Mouse (Mus musculus): ENCODE results near the gene Hnrnpf. TPM values are rescaled to one million over a fixed set of nuclear protein-coding genes. Genes with fewer than 3 reads are reported as not detected.

Hnrnpf gene
- polyA plus RNA-seq, 1 experiment from 2014 or later = 823 TPM

DNA sequence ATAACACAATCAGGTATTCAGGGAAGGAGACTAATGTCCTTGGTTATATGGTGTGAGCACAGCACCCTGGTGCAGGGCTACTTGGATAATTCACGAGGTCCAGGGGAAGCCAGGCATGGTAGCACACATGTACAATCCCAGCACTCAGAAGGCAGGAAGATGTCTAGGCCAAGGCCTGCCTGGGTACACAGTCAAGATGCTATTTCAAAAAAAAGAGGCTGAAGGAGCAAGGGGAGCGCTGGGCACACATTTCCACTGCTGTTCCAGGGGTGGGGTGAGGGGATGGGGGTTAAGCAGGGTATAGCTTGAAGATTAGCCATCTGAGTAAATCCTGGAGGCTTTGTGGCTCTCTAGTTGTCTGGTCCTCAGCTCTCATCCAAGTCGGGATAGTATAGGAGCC, 3.7 kb downstream of the Hnrnpf start:
- no peak for ATAC-seq (ENCODE audit: low FRiP score, low TSS enrichment)
- H3K4me3 ChIP-seq (ENCODE audit: low read length) = no peak overlapping the region
- H3K27ac ChIP-seq (ENCODE audit: low read depth, low read length) = no peak overlapping the region
- no peak overlapping the region for H3K4me2 ChIP-seq (replicated peaks; ENCODE audit: low read depth, low read length)
- no peaks in the 10 kb centered on the region for H3K9me3 ChIP-seq (ENCODE audit: control insufficient read depth, low read length)
- peaks cover 9% of the 10 kb centered on the region; the same call in 1 of the 2 replicates for H3K4me1 ChIP-seq (ENCODE audit: control insufficient read depth, insufficient read depth, low read length)
- H3K36me3 ChIP-seq (ENCODE audit: control insufficient read depth, insufficient read depth, low read length) = no peaks in the 10 kb centered on the region
- H3K27me3 ChIP-seq (ENCODE audit: control insufficient read depth, insufficient read depth, low read length) = no peaks in the 10 kb centered on the region
- no peak overlapping the region for H3K9ac ChIP-seq (ENCODE audit: low read depth, low read length)
- WGBS = 79% methylated on average over 3 of the region's 3 CpGs

- Histone ChIP-seq H3K9ac (ENCODE audit: low read depth, low read length) (peak overlapping the region; percentile 99), H3K4me3 (ENCODE audit: low read length) (peak overlapping the region; percentile 99), H3K9me3 (ENCODE audit: control insufficient read depth, low read length) (no peaks in the 10 kb centered on the region), H3K4me1 (ENCODE audit: control insufficient read depth, insufficient read depth, low read length) (peaks cover 16% of the 10 kb centered on the region; the same call in 1 of the 2 replicates), H3K27ac (ENCODE audit: low read depth, low read length) (peak overlapping the region; percentile 78; the same call in 1 of the 2 replicates), H3K4me2 (replicated peaks; ENCODE audit: low read depth, low read length) (peak overlapping the region; percentile 35), H3K27me3 (ENCODE audit: control insufficient read depth, insufficient read depth, low read length) (no peaks in the 10 kb centered on the region), H3K36me3 (ENCODE audit: control insufficient read depth, insufficient read depth, low read length) (no peaks in the 10 kb centered on the region)
- ATAC-seq (ENCODE audit: low FRiP score, low TSS enrichment) = no peak
- WGBS = 26% methylated on average over 4 of the region's 4 CpGs
Measured at GRCm38 (mm10) chr6:117905260-117905930, 5.3 kb downstream of the Hnrnpf start.

DNA sequence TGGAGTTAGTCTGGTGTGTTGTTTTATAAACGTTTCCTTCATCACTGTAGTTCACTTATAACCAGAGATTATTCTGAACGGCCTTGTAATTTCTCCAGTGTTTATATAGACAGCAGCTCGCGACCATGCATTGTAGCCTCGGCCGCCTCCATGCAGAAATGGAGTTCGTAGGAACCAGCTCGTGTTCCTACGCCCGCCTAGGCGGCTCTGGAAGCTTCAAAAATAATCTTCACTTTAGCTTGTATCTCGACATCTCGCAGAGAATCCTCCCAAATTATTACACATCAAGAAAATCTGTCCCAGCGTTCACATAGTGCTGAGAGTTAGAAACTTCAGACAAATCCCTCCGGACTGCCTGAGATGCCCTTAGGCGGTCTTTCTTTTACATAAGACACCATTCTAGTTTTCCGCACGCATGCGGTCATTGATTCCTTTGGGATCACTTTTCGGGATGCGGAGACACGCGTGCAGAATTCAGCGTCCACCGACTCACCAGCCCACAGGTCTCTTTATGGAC, 5.9 kb downstream of the Hnrnpf start:
- Histone ChIP-seq H3K9ac (ENCODE audit: low read depth, low read length) (peak overlapping the region; percentile 99), H3K4me1 (ENCODE audit: control insufficient read depth, insufficient read depth, low read length) (peaks cover 14% of the 10 kb centered on the region; the same call in 1 of the 2 replicates), H3K27ac (ENCODE audit: low read depth, low read length) (peak overlapping the region; percentile 78), H3K4me3 (ENCODE audit: low read length) (peak overlapping the region; percentile 99), H3K27me3 (ENCODE audit: control insufficient read depth, insufficient read depth, low read length) (no peaks in the 10 kb centered on the region), H3K4me2 (replicated peaks; ENCODE audit: low read depth, low read length) (peak overlapping the region; percentile 35), H3K9me3 (ENCODE audit: control insufficient read depth, low read length) (no peaks in the 10 kb centered on the region), H3K36me3 (ENCODE audit: control insufficient read depth, insufficient read depth, low read length) (no peaks in the 10 kb centered on the region)
- under 1% methylated on average over 25 of the region's 25 CpGs for WGBS
- peak; percentile 32; the same call in 1 of the 2 replicates for ATAC-seq (ENCODE audit: low FRiP score, low TSS enrichment)

DNA sequence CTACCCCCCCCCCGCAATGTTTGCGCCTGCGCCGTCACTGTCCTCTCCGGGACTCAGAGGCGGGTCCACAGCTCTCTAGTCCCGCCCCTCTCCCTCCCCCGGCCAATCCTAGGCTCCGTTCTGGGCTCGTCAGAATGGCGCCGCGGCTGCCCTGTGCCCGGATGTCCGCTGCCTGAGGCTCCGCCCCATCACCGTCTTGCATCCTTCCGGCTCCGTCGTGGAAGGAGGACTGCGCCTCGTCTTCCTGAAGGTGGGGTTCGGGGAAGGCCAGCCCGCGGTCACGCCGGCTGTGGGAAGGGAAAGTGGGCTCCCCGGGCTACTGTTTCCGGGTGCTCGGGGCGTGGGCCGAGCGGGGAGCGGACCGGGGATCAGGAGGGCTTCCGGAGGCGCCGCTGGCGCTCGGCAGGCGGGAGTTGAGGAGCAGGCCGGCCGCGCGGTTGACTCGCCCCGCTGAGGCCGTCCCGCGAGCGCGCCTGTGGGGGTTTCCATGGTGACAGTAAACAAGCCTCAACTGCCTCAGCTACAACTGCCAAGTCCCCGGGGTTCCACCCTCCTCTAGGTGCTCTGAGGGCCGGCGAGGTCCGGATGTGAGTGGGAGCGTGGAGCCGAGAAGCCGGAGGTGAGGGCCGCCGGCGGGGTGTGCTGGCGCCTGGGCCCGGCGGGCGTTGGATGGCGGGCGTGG, 6.6 kb downstream of the Hnrnpf start:
- peak; percentile 96 for ATAC-seq (ENCODE audit: low FRiP score, low TSS enrichment)
- Histone ChIP-seq H3K4me2 (replicated peaks; ENCODE audit: low read depth, low read length) (peak overlapping the region; percentile 76), H3K36me3 (ENCODE audit: control insufficient read depth, insufficient read depth, low read length) (no peaks in the 10 kb centered on the region), H3K4me3 (ENCODE audit: low read length) (peak overlapping the region; percentile 99), H3K9ac (ENCODE audit: low read depth, low read length) (peak overlapping the region; percentile 99), H3K27ac (ENCODE audit: low read depth, low read length) (peak overlapping the region; percentile 96), H3K27me3 (ENCODE audit: control insufficient read depth, insufficient read depth, low read length) (no peaks in the 10 kb centered on the region), H3K4me1 (ENCODE audit: control insufficient read depth, insufficient read depth, low read length) (peaks cover 14% of the 10 kb centered on the region; the same call in 1 of the 2 replicates), H3K9me3 (ENCODE audit: control insufficient read depth, low read length) (no peaks in the 10 kb centered on the region)
- WGBS = under 1% methylated on average over 64 of the region's 68 CpGs

DNA sequence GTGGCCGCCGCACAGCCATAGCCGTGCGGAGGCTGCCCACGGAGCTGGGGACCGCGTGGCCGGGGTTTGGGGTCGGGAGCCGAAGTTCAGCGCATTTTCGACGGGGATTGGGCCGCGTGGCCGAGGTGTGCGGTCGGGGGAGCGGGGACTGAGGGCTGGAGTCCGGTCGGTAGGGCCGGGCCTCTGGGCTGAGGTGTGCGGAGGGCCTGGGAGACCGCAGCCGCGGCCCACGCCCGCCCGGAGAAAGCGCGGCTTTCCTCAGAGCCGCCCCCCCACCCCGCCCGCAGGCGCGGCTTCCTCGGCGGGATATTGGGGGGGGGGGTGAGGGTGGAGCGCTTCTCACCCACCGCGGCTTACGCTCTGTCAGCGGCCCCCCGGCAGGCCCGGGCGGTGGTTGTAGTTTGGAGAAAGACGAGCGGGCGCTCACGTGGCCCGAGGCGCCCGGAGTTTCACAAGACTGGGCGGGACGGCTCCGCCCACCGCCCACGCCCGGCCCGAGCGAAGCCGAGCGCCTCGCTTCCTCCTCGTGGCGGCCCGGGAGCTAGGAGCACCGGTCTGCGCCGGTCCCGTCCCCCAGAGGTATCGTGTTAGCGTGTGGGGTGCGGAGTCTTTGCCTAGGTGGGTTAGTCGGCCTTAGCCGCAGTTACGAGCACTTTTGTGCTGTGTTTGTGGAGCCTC, 7.3 kb downstream of the Hnrnpf start:
- peak overlapping the region; percentile 99 for H3K9ac ChIP-seq (ENCODE audit: low read depth, low read length)
- no peaks in the 10 kb centered on the region for H3K9me3 ChIP-seq (ENCODE audit: control insufficient read depth, low read length)
- peak overlapping the region; percentile 99 for H3K4me3 ChIP-seq (ENCODE audit: low read length)
- H3K4me2 ChIP-seq (replicated peaks; ENCODE audit: low read depth, low read length) = peak overlapping the region; percentile 76
- peaks cover 14% of the 10 kb centered on the region; the same call in 1 of the 2 replicates for H3K4me1 ChIP-seq (ENCODE audit: control insufficient read depth, insufficient read depth, low read length)
- peak overlapping the region; percentile 96 for H3K27ac ChIP-seq (ENCODE audit: low read depth, low read length)
- no peaks in the 10 kb centered on the region for H3K36me3 ChIP-seq (ENCODE audit: control insufficient read depth, insufficient read depth, low read length)
- H3K27me3 ChIP-seq (ENCODE audit: control insufficient read depth, insufficient read depth, low read length) = no peaks in the 10 kb centered on the region
- peak; percentile 79 for ATAC-seq (ENCODE audit: low FRiP score, low TSS enrichment)
- 0% methylated on average over 53 of the region's 77 CpGs for WGBS

- no peak for ATAC-seq (ENCODE audit: low FRiP score, low TSS enrichment)
- no peaks in the 10 kb centered on the region for H3K36me3 ChIP-seq (ENCODE audit: control insufficient read depth, insufficient read depth, low read length)
- peak overlapping the region; percentile 96 for H3K27ac ChIP-seq (ENCODE audit: low read depth, low read length)
- peak overlapping the region; percentile 76 for H3K4me2 ChIP-seq (replicated peaks; ENCODE audit: low read depth, low read length)
- peak overlapping the region; percentile 99 for H3K4me3 ChIP-seq (ENCODE audit: low read length)
- H3K9ac ChIP-seq (ENCODE audit: low read depth, low read length) = peak overlapping the region; percentile 99
- H3K27me3 ChIP-seq (ENCODE audit: control insufficient read depth, insufficient read depth, low read length) = no peaks in the 10 kb centered on the region
- peaks cover 14% of the 10 kb centered on the region; the same call in 1 of the 2 replicates for H3K4me1 ChIP-seq (ENCODE audit: control insufficient read depth, insufficient read depth, low read length)
- H3K9me3 ChIP-seq (ENCODE audit: control insufficient read depth, low read length) = no peaks in the 10 kb centered on the region
- WGBS = under 1% methylated on average over 26 of the region's 26 CpGs
Measured at GRCm38 (mm10) chr6:117907979-117908355, 7.8 kb downstream of the Hnrnpf start.

GRCm38 (mm10) chr6:117908424-117908900, 8.3 kb downstream of the Hnrnpf start:
- H3K9me3 ChIP-seq (ENCODE audit: control insufficient read depth, low read length) = no peaks in the 10 kb centered on the region
- H3K4me2 ChIP-seq (replicated peaks; ENCODE audit: low read depth, low read length) = peak overlapping the region; percentile 76
- ATAC-seq (ENCODE audit: low FRiP score, low TSS enrichment) = no peak

DNA sequence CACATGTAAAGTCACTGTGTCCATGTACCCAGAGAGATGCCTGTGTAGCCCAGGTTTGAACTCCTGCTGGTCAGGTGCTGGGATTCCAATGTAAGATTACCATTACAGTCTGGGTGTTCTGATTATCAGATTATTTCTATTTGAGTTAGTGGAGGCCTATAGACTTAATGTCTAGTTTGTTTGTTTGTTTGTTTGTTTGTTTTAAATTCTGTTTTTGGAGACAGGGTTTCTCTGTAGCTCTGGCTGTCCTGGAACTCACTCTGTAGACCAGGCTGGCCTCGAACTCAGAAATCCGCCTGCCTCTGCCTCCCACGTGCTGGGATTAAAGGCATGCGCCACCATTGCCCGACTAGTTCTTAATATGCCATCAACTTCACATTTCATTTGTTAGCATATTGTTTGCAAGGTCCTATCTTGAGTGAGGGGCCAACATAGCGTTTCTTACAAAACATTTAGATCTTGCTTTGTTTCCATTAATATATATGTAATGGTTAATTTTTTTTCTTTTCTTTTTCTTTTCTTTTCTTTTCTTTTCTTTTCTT, 10.1 kb downstream of the Hnrnpf start:
- 73% methylated on average over 6 of the region's 6 CpGs for WGBS
- H3K4me2 ChIP-seq (replicated peaks; ENCODE audit: low read depth, low read length) = no peak overlapping the region; the same call in 1 of the 2 replicates
- H3K4me3 ChIP-seq (ENCODE audit: low read length) = peak overlapping the region; percentile 99; the same call in 1 of the 2 replicates

More at GRCm38 (mm10) chr6:117908424-117908900, 8.3 kb downstream of the Hnrnpf start:
- H3K27ac ChIP-seq (ENCODE audit: low read depth, low read length) = no peak overlapping the region
- peak overlapping the region; percentile 99 for H3K4me3 ChIP-seq (ENCODE audit: low read length)
- H3K4me1 ChIP-seq (ENCODE audit: control insufficient read depth, insufficient read depth, low read length) = peaks cover 14% of the 10 kb centered on the region; the same call in 1 of the 2 replicates
- no peaks in the 10 kb centered on the region for H3K36me3 ChIP-seq (ENCODE audit: control insufficient read depth, insufficient read depth, low read length)
- no peaks in the 10 kb centered on the region for H3K27me3 ChIP-seq (ENCODE audit: control insufficient read depth, insufficient read depth, low read length)
- peak overlapping the region; percentile 99 for H3K9ac ChIP-seq (ENCODE audit: low read depth, low read length)
- WGBS = under 1% methylated on average over 14 of the region's 14 CpGs

More for the DNA sequence above, 10.1 kb downstream of the Hnrnpf start:
- H3K27me3 ChIP-seq (ENCODE audit: control insufficient read depth, insufficient read depth, low read length) = no peaks in the 10 kb centered on the region
- ATAC-seq (ENCODE audit: low FRiP score, low TSS enrichment) = no peak
- no peaks in the 10 kb centered on the region for H3K9me3 ChIP-seq (ENCODE audit: control insufficient read depth, low read length)
- H3K36me3 ChIP-seq (ENCODE audit: control insufficient read depth, insufficient read depth, low read length) = no peaks in the 10 kb centered on the region
- peaks cover 18% of the 10 kb centered on the region; the same call in 1 of the 2 replicates for H3K4me1 ChIP-seq (ENCODE audit: control insufficient read depth, insufficient read depth, low read length)
- H3K27ac ChIP-seq (ENCODE audit: low read depth, low read length) = no peak overlapping the region
- 0 out of 2 replicates have a peak overlapping the region, but pooled peaks have one; percentile 99 for H3K9ac ChIP-seq (ENCODE audit: low read depth, low read length)

Measured in kidney, embryonic 14.5 days (tissue).